Comparison of ENCODE assay signal across 24 mouse cellular contexts in genomic region chr7:137208556-137208955, GRCm38 (mm10).
A peak's percentile ranks its signal among the peaks of the same experiment; 100 is the strongest.
DNase-seq lines count a peak whose midpoint lies in the region; ATAC-seq lines count a peak whose summit lies in the region.
"Had no signal": no experiment of that assay in that cellular context is flagged by ENCODE, and none has a peak within 500 bp of the region (broad histone marks: within the 10 kb centered on the region; RNA-seq: fewer than 3 reads in every experiment).

No protein-coding gene starts in this region.

- peak; percentile 43 for DNase-seq in embryo, embryonic 10 days (ENCODE audit: low spot score)
- DNase-seq in embryo, embryonic 9.5 days (ENCODE audit: extremely low spot score) = no peak
- DNase-seq in retina, embryonic 14.5 days (ENCODE audit: low spot score) = no peak
- DNase-seq: adrenal gland, postnatal 14 days; cerebellum, adult 8-10 months; cerebellum, postnatal 36 days; gastrocnemius, postnatal 14 days; heart, postnatal 14 days; kidney, adult 8-10 months; kidney, postnatal 10 days; lung, embryonic 14.5 days; lung, postnatal 36 days; thymus, postnatal 14 days had no signal

- H3K4me2 ChIP-seq in midbrain, embryonic 13.5 days (replicated peaks) = no peak overlapping the region
- H3K4me2 ChIP-seq in midbrain, embryonic 16.5 days (ENCODE audit: low read length) = no peak overlapping the region
- no peak overlapping the region for H3K4me2 ChIP-seq in limb, embryonic 15.5 days
- no peak overlapping the region for H3K4me2 ChIP-seq in neural tube, embryonic 15.5 days
- H3K4me2 ChIP-seq: forebrain, embryonic 15.5 days; heart, embryonic 13.5 days; limb, embryonic 12.5 days; lung, embryonic 14.5 days had no signal

- H3K4me3 ChIP-seq in midbrain, embryonic 13.5 days (replicated peaks) = no peak overlapping the region
- no peak overlapping the region for H3K4me3 ChIP-seq in midbrain, embryonic 16.5 days (ENCODE audit: low read depth, low read length)
- H3K4me3 ChIP-seq in limb, embryonic 15.5 days = no peak overlapping the region
- H3K4me3 ChIP-seq in neural tube, embryonic 15.5 days (replicated peaks) = no peak overlapping the region
- H3K4me3 ChIP-seq: forebrain, embryonic 15.5 days; heart, embryonic 13.5 days; limb, embryonic 12.5 days; megakaryocyte, embryonic 14.5 days had no signal

- H3K36me3 ChIP-seq in midbrain, embryonic 13.5 days = 0 out of 2 replicates have a peak, but pooled peaks cover 4% of the 10 kb centered on the region
- no peaks in the 10 kb centered on the region for H3K36me3 ChIP-seq in midbrain, embryonic 16.5 days (ENCODE audit: control insufficient read depth, insufficient read depth, low read length)
- peaks cover 16% of the 10 kb centered on the region for H3K36me3 ChIP-seq in limb, embryonic 15.5 days
- H3K36me3 ChIP-seq in neural tube, embryonic 15.5 days = no peaks in the 10 kb centered on the region
- H3K36me3 ChIP-seq: forebrain, embryonic 15.5 days; heart, embryonic 13.5 days had no signal

- no peaks in the 10 kb centered on the region for H3K9me3 ChIP-seq in midbrain, embryonic 13.5 days
- H3K9me3 ChIP-seq in midbrain, embryonic 16.5 days (replicated peaks; ENCODE audit: control insufficient read depth, low read length, poor library complexity, severe bottlenecking) = no peaks in the 10 kb centered on the region
- H3K9me3 ChIP-seq in limb, embryonic 15.5 days = no peaks in the 10 kb centered on the region
- H3K9me3 ChIP-seq in neural tube, embryonic 15.5 days (replicated peaks) = no peaks in the 10 kb centered on the region
- H3K9me3 ChIP-seq: forebrain, embryonic 15.5 days; heart, embryonic 13.5 days; limb, embryonic 12.5 days; megakaryocyte, embryonic 14.5 days had no signal

- no peak for ATAC-seq in midbrain, embryonic 13.5 days
- ATAC-seq in midbrain, embryonic 16.5 days = no peak
- ATAC-seq in limb, embryonic 15.5 days (ENCODE audit: insufficient number of reproducible peaks, low FRiP score, low TSS enrichment, low read depth) = no peak
- no peak for ATAC-seq in neural tube, embryonic 15.5 days (ENCODE audit: low FRiP score)
- no peak for ATAC-seq in frontal cortex, adult (ENCODE audit: low TSS enrichment)
- ATAC-seq: forebrain, embryonic 15.5 days; inflammation-experienced regulatory T-cells, adult 6 months had no signal

- H3K4me1 ChIP-seq in midbrain, embryonic 13.5 days (replicated peaks) = peaks cover 87% of the 10 kb centered on the region
- H3K4me1 ChIP-seq in midbrain, embryonic 16.5 days (ENCODE audit: control insufficient read depth, insufficient read depth, low read length) = peaks cover 29% of the 10 kb centered on the region
- H3K4me1 ChIP-seq in limb, embryonic 15.5 days = peaks cover 10% of the 10 kb centered on the region; the same call in 1 of the 2 replicates
- H3K4me1 ChIP-seq in neural tube, embryonic 15.5 days = peaks cover 87% of the 10 kb centered on the region
- H3K4me1 ChIP-seq: heart, embryonic 13.5 days; megakaryocyte, embryonic 14.5 days had no signal

- 67% methylated on average over 5 of the region's 5 CpGs for WGBS in midbrain, embryonic 13.5 days
- 66% methylated on average over 5 of the region's 5 CpGs for WGBS in midbrain, embryonic 16.5 days
- 30% methylated on average over 5 of the region's 5 CpGs for WGBS in limb, embryonic 15.5 days
- 29% methylated on average over 5 of the region's 5 CpGs for WGBS in neural tube, embryonic 15.5 days

- H3K27ac ChIP-seq in midbrain, embryonic 13.5 days = 0 out of 2 replicates have a peak overlapping the region, but pooled peaks have one; percentile 32
- H3K27ac ChIP-seq in midbrain, embryonic 16.5 days (ENCODE audit: low read length) = no peak overlapping the region
- H3K27ac ChIP-seq in limb, embryonic 15.5 days = 0 out of 2 replicates have a peak overlapping the region, but pooled peaks have one; percentile 1
- peak overlapping the region; percentile 76 for H3K27ac ChIP-seq in neural tube, embryonic 15.5 days (replicated peaks)
- H3K27ac ChIP-seq: forebrain, embryonic 15.5 days; heart, embryonic 13.5 days; limb, embryonic 12.5 days; liver, embryonic 14.5 days had no signal

- H3K9ac ChIP-seq in midbrain, embryonic 13.5 days (replicated peaks) = no peak overlapping the region
- no peak overlapping the region for H3K9ac ChIP-seq in midbrain, embryonic 16.5 days (ENCODE audit: low read depth, low read length)
- H3K9ac ChIP-seq in limb, embryonic 15.5 days = no peak overlapping the region
- H3K9ac ChIP-seq in neural tube, embryonic 15.5 days (replicated peaks) = no peak overlapping the region
- H3K9ac ChIP-seq: forebrain, embryonic 15.5 days; heart, embryonic 13.5 days; limb, embryonic 12.5 days; liver, embryonic 14.5 days; lung, embryonic 14.5 days had no signal

- H3K27me3 ChIP-seq in midbrain, embryonic 13.5 days = no peaks in the 10 kb centered on the region; the same call in 1 of the 2 replicates
- no peaks in the 10 kb centered on the region for H3K27me3 ChIP-seq in midbrain, embryonic 16.5 days (ENCODE audit: control insufficient read depth, insufficient read depth, low read depth, low read length)
- peaks cover 16% of the 10 kb centered on the region; the same call in 1 of the 2 replicates for H3K27me3 ChIP-seq in limb, embryonic 15.5 days
- H3K27me3 ChIP-seq in neural tube, embryonic 15.5 days (replicated peaks) = no peaks in the 10 kb centered on the region
- H3K27me3 ChIP-seq: megakaryocyte, embryonic 14.5 days had no signal
